8 mouse cellular contexts compared by ENCODE assay signal in the genomic region with DNA sequence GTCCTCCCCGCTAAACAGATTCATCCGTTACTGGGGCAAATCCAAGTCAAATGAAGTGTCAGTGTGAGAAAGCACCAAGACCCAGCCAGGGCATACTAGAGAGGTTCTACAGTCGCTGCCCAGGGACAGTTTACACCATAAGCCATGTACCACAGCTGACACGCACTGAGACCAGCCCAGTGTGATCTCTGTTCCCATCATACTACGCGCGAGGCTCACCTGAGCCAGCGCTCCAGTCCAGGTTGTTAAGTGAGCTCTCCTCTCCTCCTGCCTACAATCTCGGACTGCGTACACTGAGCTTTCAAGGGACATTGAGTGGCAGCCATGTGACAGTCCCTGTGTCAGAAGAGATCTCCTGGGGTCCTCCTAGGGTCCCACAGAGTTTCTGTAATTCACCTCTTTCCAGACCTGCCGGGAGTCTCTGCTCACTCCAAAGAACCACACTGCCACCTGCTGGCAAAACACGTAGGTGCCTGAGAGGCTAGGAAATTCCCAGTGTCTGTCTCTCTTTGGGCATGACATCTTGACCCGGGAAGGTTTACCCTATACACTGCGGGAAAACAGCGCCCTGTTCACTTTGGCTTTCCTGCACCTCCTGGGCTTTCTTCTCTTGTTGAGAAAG.
A peak's percentile ranks its signal among the peaks of the same experiment; 100 is the strongest.
DNase-seq lines count a peak whose midpoint lies in the region; ATAC-seq and TF ChIP-seq lines count a peak whose summit lies in the region.

No protein-coding gene starts in this region.

- no peak overlapping the region for H3K4me2 ChIP-seq in lung, embryonic 14.5 days

- no peak for TF ChIP-seq POLR2A in brain, embryonic 14.5 days (IDR thresholded peaks at IDR 0.05; ENCODE audit: borderline replicate concordance, extremely low read depth, insufficient read depth, insufficient read length, poor library complexity, severe bottlenecking)

- 53% methylated on average over 15 of the region's 15 CpGs for WGBS in forebrain, embryonic 10.5 days
- WGBS in lung, embryonic 14.5 days: 47% methylated on average over 15 of the region's 15 CpGs

- H3K9me3 ChIP-seq in forebrain, embryonic 10.5 days: peaks cover 4% of the 10 kb centered on the region
- no peaks in the 10 kb centered on the region for H3K9me3 ChIP-seq in lung, embryonic 14.5 days (ENCODE audit: low read depth, low read length)

- no peaks in the 10 kb centered on the region for H3K27me3 ChIP-seq in forebrain, embryonic 10.5 days (ENCODE audit: poor library complexity, severe bottlenecking)
- no peaks in the 10 kb centered on the region for H3K27me3 ChIP-seq in lung, embryonic 14.5 days (ENCODE audit: insufficient read depth, low read length)

- H3K27ac ChIP-seq in forebrain, embryonic 10.5 days: no peak overlapping the region
- H3K27ac ChIP-seq in lung, embryonic 14.5 days (ENCODE audit: low read depth): no peak overlapping the region

- no peak overlapping the region for H3K9ac ChIP-seq in lung, embryonic 14.5 days

- peak; percentile 70; the same call in 1 of the 2 replicates for ATAC-seq in lung, embryonic 14.5 days (ENCODE audit: insufficient read depth)

- no peaks in the 10 kb centered on the region for H3K36me3 ChIP-seq in forebrain, embryonic 10.5 days (replicated peaks)
- H3K36me3 ChIP-seq in lung, embryonic 14.5 days (ENCODE audit: insufficient read depth): no peaks in the 10 kb centered on the region

- peak; percentile 93 for TF ChIP-seq CTCF in brain, embryonic 14.5 days (IDR thresholded peaks at IDR 0.05; ENCODE audit: borderline replicate concordance, extremely low read depth, insufficient read depth, insufficient read length)
- TF ChIP-seq CTCF in lung, embryonic 14.5 days (IDR thresholded peaks at IDR 0.05; ENCODE audit: low read depth): peak; percentile 85

- no peak overlapping the region for H3K4me3 ChIP-seq in forebrain, embryonic 10.5 days
- H3K4me3 ChIP-seq in lung, embryonic 14.5 days (ENCODE audit: low read depth, low read length): no peak overlapping the region

- DNase-seq in ES-CJ7 (ENCODE audit: low read depth, low spot score): peak; percentile 80
- DNase-seq in brain, embryonic 14.5 days (ENCODE audit: low read depth): peak; percentile 84
- peak; percentile 71 for DNase-seq in forebrain, embryonic 10.5 days (ENCODE audit: extremely low spot score, low spot score)
- DNase-seq in heart, postnatal 4 days: peak; percentile 85
- peak; percentile 51 to 75 for DNase-seq in layer of hippocampus, adult 8-10 months (ENCODE audit: low spot score in 2 of 2)
- DNase-seq in lung, embryonic 14.5 days: peak; percentile 88
- DNase-seq in retina, adult 2 months (ENCODE audit: low read depth, low spot score): peak; percentile 18
- peak; percentile 77 for DNase-seq in urinary bladder, postnatal 14 days (ENCODE audit: low spot score)

- peaks cover 3% of the 10 kb centered on the region; the same call in 1 of the 2 replicates for H3K4me1 ChIP-seq in forebrain, embryonic 10.5 days
- H3K4me1 ChIP-seq in lung, embryonic 14.5 days (ENCODE audit: insufficient read depth): no peaks in the 10 kb centered on the region

Comparison
In these comparisons a context has a peak if more than half of its experiments do, and no peak if none do; other contexts are left out.
1. DNase-seq: peak in every context shown above with its lines; median percentile 88 in lung, embryonic 14.5 days; 85 in heart, postnatal 4 days; 84 in brain, embryonic 14.5 days; 80 in ES-CJ7; 77 in urinary bladder, postnatal 14 days; 71 in forebrain, embryonic 10.5 days; 63 in layer of hippocampus, adult 8-10 months; 18 in retina, adult 2 months.